Mouse (Mus musculus): Measurements from ENCODE around the gene Ndufv3. TPM values are rescaled to one million over a fixed set of nuclear protein-coding genes. Genes with fewer than 3 reads are reported as not detected.
"Not testable (repeated sequence)": the region's sequence is repeated elsewhere in the genome, so short reads cannot be mapped to it uniquely, and the experiment has no call there.

The Ndufv3 gene
- polyA plus RNA-seq, 1 experiment from 2014 or later = 206 TPM

DNA sequence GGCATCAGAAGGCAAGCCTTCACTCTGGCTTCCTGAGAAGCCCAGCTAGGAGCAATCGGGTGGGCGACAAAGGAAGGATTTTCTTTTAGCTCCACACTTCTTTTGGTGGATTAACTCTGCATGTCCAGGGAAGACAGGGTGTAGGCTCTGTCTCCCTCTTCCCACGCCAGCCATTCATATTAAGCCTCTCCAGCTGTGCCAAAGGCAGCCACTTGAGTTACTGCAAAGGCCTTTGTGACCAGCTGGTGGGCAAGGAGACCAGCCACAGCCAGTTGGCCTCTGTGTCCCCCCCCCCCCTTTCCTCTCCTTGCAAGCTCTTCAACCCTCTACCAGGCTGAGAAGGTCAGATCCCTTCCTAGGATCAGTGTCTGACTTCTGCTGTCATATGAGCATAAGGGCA is 28.1 kb downstream of the Ndufv3 start:
- H3K9me3 ChIP-seq (replicated peaks; ENCODE audit: control insufficient read depth, low read length) = no peaks in the 10 kb centered on the region
- H3K4me2 ChIP-seq (ENCODE audit: low read depth, low read length) = no peak overlapping the region
- H3K27me3 ChIP-seq (ENCODE audit: control insufficient read depth, insufficient read depth, low read length) = no peaks in the 10 kb centered on the region
- ATAC-seq (replicated peaks; ENCODE audit: insufficient number of reproducible peaks, low FRiP score, low TSS enrichment, low read depth) (no peak), DNase-seq (ENCODE audit: low spot score) (no peak)
- no peak overlapping the region for H3K27ac ChIP-seq (replicated peaks; ENCODE audit: low read depth, low read length)
- no peak overlapping the region for H3K4me3 ChIP-seq (ENCODE audit: low read depth, low read length)
- WGBS = 43% methylated on average over 3 of the region's 3 CpGs
- H3K4me1 ChIP-seq (ENCODE audit: control insufficient read depth, insufficient read depth, low read length) = no peaks in the 10 kb centered on the region; the same call in 1 of the 2 replicates
- no peaks in the 10 kb centered on the region for H3K36me3 ChIP-seq (replicated peaks; ENCODE audit: control insufficient read depth, insufficient read depth, low read depth, low read length)
- no peak overlapping the region for H3K9ac ChIP-seq (replicated peaks; ENCODE audit: low read length)

- WGBS = 63% methylated on average over 8 of the region's 8 CpGs
- Histone ChIP-seq H3K4me2 (ENCODE audit: low read depth, low read length) (no peak overlapping the region), H3K27me3 (ENCODE audit: control insufficient read depth, insufficient read depth, low read length) (no peaks in the 10 kb centered on the region)
Measured at GRCm38 (mm10) chr17:31549389-31549788, 29.5 kb downstream of the Ndufv3 start.

DNA sequence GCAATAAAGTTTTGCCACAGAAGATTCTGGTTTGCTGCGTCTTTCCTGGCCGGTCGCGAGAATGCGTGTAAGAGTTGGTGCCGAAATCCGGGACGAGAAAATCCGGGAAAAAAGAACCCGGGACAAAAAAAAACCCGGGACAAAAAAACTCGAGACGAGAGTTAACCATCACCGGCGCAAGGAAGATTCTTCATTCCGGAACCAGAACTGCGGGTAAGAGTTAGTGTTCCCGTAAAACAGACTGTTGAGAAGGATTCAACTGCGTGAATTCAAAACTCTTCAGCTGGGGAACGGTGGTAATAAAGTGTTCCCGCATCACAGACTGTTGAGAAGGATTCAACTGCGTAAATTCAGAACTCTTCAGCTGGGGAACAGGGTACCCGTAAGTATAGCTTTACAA is 32.7 kb downstream of the Ndufv3 start:
- ATAC-seq (replicated peaks; ENCODE audit: insufficient number of reproducible peaks, low FRiP score, low TSS enrichment, low read depth); DNase-seq (ENCODE audit: low spot score); H3K36me3 ChIP-seq (replicated peaks; ENCODE audit: control insufficient read depth, insufficient read depth, low read depth, low read length); H3K4me3 ChIP-seq (ENCODE audit: low read depth, low read length); H3K27me3 ChIP-seq (ENCODE audit: control insufficient read depth, insufficient read depth, low read length); H3K9me3 ChIP-seq (replicated peaks; ENCODE audit: control insufficient read depth, low read length); H3K27ac ChIP-seq (replicated peaks; ENCODE audit: low read depth, low read length); H3K4me1 ChIP-seq (ENCODE audit: control insufficient read depth, insufficient read depth, low read length); H3K9ac ChIP-seq (replicated peaks; ENCODE audit: low read length); H3K4me2 ChIP-seq (ENCODE audit: low read depth, low read length): not testable (repeated sequence)
- 96% methylated on average over 23 of the region's 23 CpGs for WGBS

More at GRCm38 (mm10) chr17:31549389-31549788, 29.5 kb downstream of the Ndufv3 start:
- H3K4me3 ChIP-seq (ENCODE audit: low read depth, low read length) = no peak overlapping the region
- no peak for DNase-seq (ENCODE audit: low spot score)
- no peak overlapping the region for H3K27ac ChIP-seq (replicated peaks; ENCODE audit: low read depth, low read length)
- no peaks in the 10 kb centered on the region for H3K9me3 ChIP-seq (replicated peaks; ENCODE audit: control insufficient read depth, low read length)
- H3K9ac ChIP-seq (replicated peaks; ENCODE audit: low read length) = no peak overlapping the region
- no peaks in the 10 kb centered on the region; the same call in 1 of the 2 replicates for H3K4me1 ChIP-seq (ENCODE audit: control insufficient read depth, insufficient read depth, low read length)
- no peak for ATAC-seq (replicated peaks; ENCODE audit: insufficient number of reproducible peaks, low FRiP score, low TSS enrichment, low read depth)
- H3K36me3 ChIP-seq (replicated peaks; ENCODE audit: control insufficient read depth, insufficient read depth, low read depth, low read length) = no peaks in the 10 kb centered on the region

DNA sequence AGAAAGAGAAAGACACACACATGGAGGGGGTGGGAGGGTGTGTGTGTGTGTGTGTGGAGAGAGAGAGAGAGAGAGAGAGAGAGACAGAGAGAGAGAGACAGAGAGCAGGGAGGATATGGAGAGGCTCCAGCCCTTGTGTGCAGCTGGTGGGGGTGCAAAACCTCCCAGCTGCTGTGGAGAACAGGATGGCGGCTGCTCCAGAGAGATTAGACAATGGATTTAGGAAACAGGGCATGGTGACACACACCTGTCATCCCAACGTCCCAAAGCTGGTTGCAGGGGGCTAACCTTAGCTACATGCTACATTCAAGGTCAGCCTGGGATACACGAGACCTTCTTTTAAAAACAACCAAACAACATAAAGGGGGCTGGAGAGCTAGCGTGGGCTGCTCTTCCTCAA is 36.3 kb downstream of the Ndufv3 start:
- ATAC-seq (replicated peaks; ENCODE audit: insufficient number of reproducible peaks, low FRiP score, low TSS enrichment, low read depth) = no peak

GRCm38 (mm10) chr17:31557124-31557880 is 37.4 kb downstream of the Ndufv3 start:
- Histone ChIP-seq H3K4me2 (ENCODE audit: low read depth, low read length) (no peak overlapping the region), H3K27me3 (ENCODE audit: control insufficient read depth, insufficient read depth, low read length) (no peaks in the 10 kb centered on the region), H3K27ac (replicated peaks; ENCODE audit: low read depth, low read length) (peak overlapping the region; percentile 47; the same call in 1 of the 2 replicates), H3K36me3 (replicated peaks; ENCODE audit: control insufficient read depth, insufficient read depth, low read depth, low read length) (no peaks in the 10 kb centered on the region), H3K4me1 (ENCODE audit: control insufficient read depth, insufficient read depth, low read length) (peaks cover 2% of the 10 kb centered on the region; the same call in 1 of the 2 replicates), H3K9ac (replicated peaks; ENCODE audit: low read length) (no peak overlapping the region; the same call in 1 of the 2 replicates), H3K4me3 (ENCODE audit: low read depth, low read length) (no peak overlapping the region), H3K9me3 (replicated peaks; ENCODE audit: control insufficient read depth, low read length) (no peaks in the 10 kb centered on the region)
- WGBS = 50% methylated on average over 11 of the region's 11 CpGs
- 0 out of 2 replicates have a peak, but pooled peaks have one; percentile 66 for ATAC-seq (replicated peaks; ENCODE audit: insufficient number of reproducible peaks, low FRiP score, low TSS enrichment, low read depth)
- DNase-seq (ENCODE audit: low spot score) = peak; percentile 88

More for the DNA sequence above, 36.3 kb downstream of the Ndufv3 start:
- no peak overlapping the region for H3K4me3 ChIP-seq (ENCODE audit: low read depth, low read length)
- H3K4me1 ChIP-seq (ENCODE audit: control insufficient read depth, insufficient read depth, low read length) = peaks cover 2% of the 10 kb centered on the region; the same call in 1 of the 2 replicates
- no peak for DNase-seq (ENCODE audit: low spot score)
- no peaks in the 10 kb centered on the region for H3K9me3 ChIP-seq (replicated peaks; ENCODE audit: control insufficient read depth, low read length)
- no peak overlapping the region for H3K27ac ChIP-seq (replicated peaks; ENCODE audit: low read depth, low read length)
- H3K36me3 ChIP-seq (replicated peaks; ENCODE audit: control insufficient read depth, insufficient read depth, low read depth, low read length) = no peaks in the 10 kb centered on the region
- H3K4me2 ChIP-seq (ENCODE audit: low read depth, low read length) = no peak overlapping the region
- H3K27me3 ChIP-seq (ENCODE audit: control insufficient read depth, insufficient read depth, low read length) = no peaks in the 10 kb centered on the region
- H3K9ac ChIP-seq (replicated peaks; ENCODE audit: low read length) = no peak overlapping the region
- WGBS = 68% methylated on average over 4 of the region's 4 CpGs

DNA sequence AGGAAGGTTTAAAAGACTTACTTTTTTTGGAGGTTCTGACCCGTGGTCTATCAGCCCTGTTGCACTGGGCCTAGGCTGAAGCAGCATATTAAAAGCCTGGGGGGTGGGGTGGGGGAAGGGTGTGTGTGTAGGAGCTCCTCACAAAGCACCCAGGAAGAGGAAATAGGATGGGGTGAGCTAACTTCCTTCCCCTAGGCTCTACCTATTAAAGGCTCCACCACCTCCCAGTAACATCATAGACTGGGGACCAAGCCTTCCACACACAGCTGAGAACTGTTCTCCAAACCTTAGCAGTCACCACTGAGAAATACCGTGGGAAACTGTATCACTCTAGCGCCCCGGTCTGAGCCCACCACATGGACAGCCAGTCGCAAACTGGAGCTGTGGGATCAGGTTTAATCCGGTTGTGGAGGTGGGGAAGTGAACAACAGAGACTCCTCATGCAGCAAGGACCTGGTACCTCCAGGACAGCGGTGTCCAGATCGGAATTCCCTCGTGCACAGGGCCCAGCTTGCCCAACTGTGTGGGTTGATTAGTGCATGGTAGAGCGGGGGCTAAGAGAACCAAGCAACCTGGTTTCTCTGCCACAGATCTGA is 38.1 kb downstream of the Ndufv3 start:
- Histone ChIP-seq H3K27ac (replicated peaks; ENCODE audit: low read depth, low read length) (peak overlapping the region; percentile 47; the same call in 1 of the 2 replicates), H3K4me2 (ENCODE audit: low read depth, low read length) (no peak overlapping the region), H3K9ac (replicated peaks; ENCODE audit: low read length) (no peak overlapping the region), H3K4me1 (ENCODE audit: control insufficient read depth, insufficient read depth, low read length) (peaks cover 2% of the 10 kb centered on the region; the same call in 1 of the 2 replicates), H3K9me3 (replicated peaks; ENCODE audit: control insufficient read depth, low read length) (no peaks in the 10 kb centered on the region), H3K36me3 (replicated peaks; ENCODE audit: control insufficient read depth, insufficient read depth, low read depth, low read length) (no peaks in the 10 kb centered on the region), H3K27me3 (ENCODE audit: control insufficient read depth, insufficient read depth, low read length) (no peaks in the 10 kb centered on the region), H3K4me3 (ENCODE audit: low read depth, low read length) (no peak overlapping the region)
- DNase-seq (ENCODE audit: low spot score) = peak; percentile 33
- WGBS = 69% methylated on average over 10 of the region's 10 CpGs
- 0 out of 2 replicates have a peak, but pooled peaks have one; percentile 32 for ATAC-seq (replicated peaks; ENCODE audit: insufficient number of reproducible peaks, low FRiP score, low TSS enrichment, low read depth)

DNA sequence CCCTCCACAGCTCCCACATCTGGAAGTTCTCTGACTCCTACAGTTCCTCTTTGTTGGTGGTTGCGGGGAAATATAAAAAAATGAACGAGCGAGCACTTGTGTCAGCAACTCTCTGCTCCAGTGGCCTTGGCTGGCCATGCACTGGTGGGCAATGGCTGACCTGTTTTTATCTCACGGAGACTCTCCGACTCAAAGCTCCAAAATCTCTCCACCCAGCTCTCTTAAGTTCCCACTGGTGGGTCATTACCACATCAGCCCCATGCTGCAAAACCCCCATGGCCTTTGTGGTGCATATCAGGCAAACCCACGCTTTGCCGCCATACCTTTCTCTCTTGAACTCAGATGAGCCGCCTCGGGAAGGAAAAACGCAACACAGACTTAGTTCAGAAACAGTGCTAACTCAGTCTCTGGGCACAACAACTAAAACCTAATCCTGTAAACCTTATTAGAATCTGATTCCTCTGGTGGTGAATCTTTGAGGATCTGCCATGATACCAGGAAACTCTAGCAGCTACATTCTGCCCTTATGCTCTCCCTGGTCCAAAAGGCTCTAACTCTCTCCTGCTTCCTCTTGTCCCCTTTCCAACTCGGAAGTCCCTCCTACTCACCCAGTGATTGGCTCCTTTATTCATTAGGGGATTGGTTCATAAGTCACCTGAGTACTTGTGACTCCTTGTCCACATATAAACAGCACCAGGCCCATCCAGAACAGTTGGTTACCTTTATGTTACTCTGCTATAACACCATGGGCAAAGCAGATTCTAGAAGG is 39.3 kb downstream of the Ndufv3 start:
- no peaks in the 10 kb centered on the region for H3K36me3 ChIP-seq (replicated peaks; ENCODE audit: control insufficient read depth, insufficient read depth, low read depth, low read length)
- no peak for DNase-seq (ENCODE audit: low spot score)
- no peak overlapping the region for H3K4me3 ChIP-seq (ENCODE audit: low read depth, low read length)
- H3K27me3 ChIP-seq (ENCODE audit: control insufficient read depth, insufficient read depth, low read length) = no peaks in the 10 kb centered on the region
- H3K9ac ChIP-seq (replicated peaks; ENCODE audit: low read length) = no peak overlapping the region
- peaks cover 2% of the 10 kb centered on the region; the same call in 1 of the 2 replicates for H3K4me1 ChIP-seq (ENCODE audit: control insufficient read depth, insufficient read depth, low read length)
- no peak for ATAC-seq (replicated peaks; ENCODE audit: insufficient number of reproducible peaks, low FRiP score, low TSS enrichment, low read depth)
- WGBS = 87% methylated on average over 11 of the region's 11 CpGs
- no peak overlapping the region for H3K27ac ChIP-seq (replicated peaks; ENCODE audit: low read depth, low read length)
- H3K9me3 ChIP-seq (replicated peaks; ENCODE audit: control insufficient read depth, low read length) = no peaks in the 10 kb centered on the region
- H3K4me2 ChIP-seq (ENCODE audit: low read depth, low read length) = no peak overlapping the region
